Mouse (Mus musculus) left cerebral cortex, postnatal 4 days (tissue): Measurements from ENCODE around the gene Eif4ebp2. TPM values are rescaled to one million over a fixed set of nuclear protein-coding genes. Genes with fewer than 3 reads are reported as not detected.
A peak's percentile ranks its signal among the peaks of the same experiment; 100 is the strongest.

Experiments used
- DNase-seq: peaks from one replicate; pipeline ENCODE4 v3.0.0-alpha.2; 2022
- intact Hi-C: fragments of 180-260 bp; cut with DNase I; formaldehyde crosslinking; loops from one replicate; pipeline ENCODE4 v1.15.1; 2025
- total RNA-seq, 2 experiments: library from RNA; stranded (reverse); gene quantifications; 2 replicates each; pipeline ENCODE4 v1.2.3; 2021

Eif4ebp2 gene
- total RNA-seq: 10 to 100 TPM; 68.6 to 71.7 TPM

GRCm38 (mm10) chr10:61452645-61453044 lies at the start of gene Eif4ebp2:
Gene Eif4ebp2 (minus strand): TSS chr10:61452661.
- intact Hi-C loops: no loop called here
- peak; percentile 99 for DNase-seq

- no peak for DNase-seq
These were observed 48.3 kb upstream of the Eif4ebp2 start for GRCm38 (mm10) chr10:61500756-61501155.

GRCm38 (mm10) chr10:61499505-61500466 lies 47.3 kb upstream of the Eif4ebp2 start:
- intact Hi-C loops: no loop called here

More at GRCm38 (mm10) chr10:61500756-61501155, 48.3 kb upstream of the Eif4ebp2 start:
- intact Hi-C loops: no loop called here

GRCm38 (mm10) chr10:61496231-61496630 lies 43.8 kb upstream of the Eif4ebp2 start:
- intact Hi-C loops: no loop called here
- DNase-seq: peak; percentile 54

More at GRCm38 (mm10) chr10:61499505-61500466, 47.3 kb upstream of the Eif4ebp2 start:
- no peak for DNase-seq

- intact Hi-C loops: no loop called here
- no peak for DNase-seq
These were observed 43.0 kb upstream of the Eif4ebp2 start for GRCm38 (mm10) chr10:61495461-61495860.

- DNase-seq: peak; percentile 83
- intact Hi-C loops: loop anchor here (5.0 kb wide), 1 partner anchor 110 kb away; no protein-coding TSS in a partner anchor
These were observed 39.6 kb upstream of the Eif4ebp2 start for GRCm38 (mm10) chr10:61492040-61492439.

- DNase-seq: no peak
- intact Hi-C loops: loop anchor here (5.0 kb wide), 1 partner anchor 111 kb away; no protein-coding TSS in a partner anchor
These were observed 39.1 kb upstream of the Eif4ebp2 start for GRCm38 (mm10) chr10:61491573-61491972.

- intact Hi-C loops: no loop called here
These were observed 36.2 kb upstream of the Eif4ebp2 start for GRCm38 (mm10) chr10:61488522-61489110.

GRCm38 (mm10) chr10:61486551-61487339 lies 34.3 kb upstream of the Eif4ebp2 start:
- no peak for DNase-seq
- intact Hi-C loops: no loop called here

More at GRCm38 (mm10) chr10:61488522-61489110, 36.2 kb upstream of the Eif4ebp2 start:
- no peak for DNase-seq

- DNase-seq: no peak
- intact Hi-C loops: no loop called here
These were observed 32.3 kb upstream of the Eif4ebp2 start for GRCm38 (mm10) chr10:61484801-61485200.

- no peak for DNase-seq
- intact Hi-C loops: no loop called here
These were observed 30.3 kb upstream of the Eif4ebp2 start for GRCm38 (mm10) chr10:61482771-61483170.

- no peak for DNase-seq
- intact Hi-C loops: no loop called here
These were observed 28.0 kb upstream of the Eif4ebp2 start for GRCm38 (mm10) chr10:61480488-61480887.

- intact Hi-C loops: no loop called here
- DNase-seq: no peak
These were observed 27.5 kb upstream of the Eif4ebp2 start for GRCm38 (mm10) chr10:61479927-61480326.

GRCm38 (mm10) chr10:61479461-61479860 lies 27.0 kb upstream of the Eif4ebp2 start:
- intact Hi-C loops: no loop called here
- DNase-seq: no peak

- intact Hi-C loops: no loop called here
- no peak for DNase-seq
These were observed 24.1 kb upstream of the Eif4ebp2 start for GRCm38 (mm10) chr10:61476440-61477165.

- peak; percentile 94 for DNase-seq
- intact Hi-C loops: no loop called here
These were observed 23.4 kb upstream of the Eif4ebp2 start, which contains the start of gene Lrrc20 for GRCm38 (mm10) chr10:61475594-61476439. Gene Lrrc20 (plus strand): TSS chr10:61475801.

- intact Hi-C loops: no loop called here
- no peak for DNase-seq
These were observed 21.9 kb upstream of the Eif4ebp2 start for GRCm38 (mm10) chr10:61474344-61474743.

- intact Hi-C loops: no loop called here
- no peak for DNase-seq
These were observed 21.2 kb upstream of the Eif4ebp2 start for GRCm38 (mm10) chr10:61473640-61474039.

- DNase-seq: no peak
- intact Hi-C loops: no loop called here
These were observed 16.4 kb upstream of the Eif4ebp2 start for GRCm38 (mm10) chr10:61468900-61469299.
